Mouse (Mus musculus): ENCODE measurements around the gene Smcr8.
"Not testable (repeated sequence)": the region's sequence is repeated elsewhere in the genome, so short reads cannot be mapped to it uniquely, and the experiment has no call there.

The Smcr8 gene

DNA sequence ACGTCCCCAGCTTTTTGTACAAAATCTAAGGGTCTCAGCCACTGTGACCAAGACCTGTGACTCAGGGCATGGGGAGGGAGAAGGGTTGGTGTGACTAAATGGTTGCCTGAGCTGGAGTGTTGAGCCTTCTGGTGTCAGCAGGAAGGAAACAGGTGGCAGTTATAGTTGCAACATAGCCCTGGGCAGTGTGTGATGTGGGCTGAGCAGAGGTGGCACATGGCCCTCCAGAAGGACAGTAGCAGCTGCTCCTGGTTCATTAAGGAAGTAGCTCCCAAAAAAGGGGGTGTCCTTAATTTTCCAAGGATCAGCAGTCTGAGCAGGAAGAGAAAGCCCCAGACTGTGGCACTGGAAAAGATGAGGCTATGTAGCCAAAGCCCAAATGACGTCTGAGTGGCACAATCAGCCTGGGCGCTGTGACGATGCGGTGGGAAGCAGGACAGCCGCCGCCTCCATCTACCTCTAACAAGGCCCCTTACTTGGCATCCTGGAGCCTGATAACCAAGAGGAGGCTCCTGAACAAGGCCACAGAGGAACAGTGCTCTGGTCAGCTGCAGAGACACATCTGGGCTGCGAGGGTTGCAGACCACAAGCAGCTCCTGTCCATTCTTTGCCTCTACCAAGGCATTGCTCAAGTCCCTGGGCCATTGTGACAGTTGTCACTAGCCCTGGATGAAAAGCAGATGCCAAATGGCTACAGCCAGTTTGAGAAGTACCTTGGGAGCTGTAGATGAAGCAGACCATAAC, 7.0 kb downstream of the Smcr8 start:
- no peak for DNase-seq (ENCODE audit: low spot score in 2 of 2)

DNA sequence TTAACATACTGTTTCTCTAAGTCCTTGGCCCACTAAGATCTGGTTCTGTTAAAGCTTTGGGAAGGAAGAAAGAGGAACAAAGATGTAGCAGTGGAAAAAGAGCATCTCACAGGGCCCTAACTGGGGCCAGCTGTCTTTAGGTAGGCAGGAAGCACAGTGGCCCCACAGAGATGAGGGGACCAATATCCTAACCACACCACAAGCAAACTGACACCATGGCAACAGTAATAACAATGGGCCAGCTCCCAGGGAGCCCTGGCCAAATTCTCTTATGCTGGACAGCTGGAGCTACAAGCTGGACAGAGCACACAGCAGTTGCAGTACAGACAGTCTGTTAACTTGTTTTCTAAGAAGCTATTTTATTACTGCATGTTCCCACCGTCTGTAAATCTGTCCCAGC, 10.3 kb downstream of the Smcr8 start:
- no peak for DNase-seq (ENCODE audit: low spot score in 2 of 2)

DNA sequence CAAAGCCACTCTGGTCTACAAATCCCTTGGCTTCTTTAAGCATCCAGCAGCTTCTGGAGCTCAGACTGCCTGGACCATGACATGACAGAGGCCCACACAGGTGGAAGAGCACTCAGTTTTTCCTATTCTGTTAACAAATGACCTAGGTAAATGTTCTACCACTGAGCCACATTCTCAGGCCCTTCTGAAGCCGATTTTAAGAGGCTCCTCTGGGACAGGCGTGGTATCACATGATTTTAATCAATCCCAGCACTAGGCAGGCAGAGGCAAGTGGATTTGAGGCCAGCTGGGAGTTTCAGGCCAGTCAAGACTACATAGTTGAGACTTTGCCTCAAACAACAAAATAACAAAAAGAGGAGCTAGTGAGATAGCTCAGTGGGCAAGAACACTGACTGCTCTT, 13.1 kb downstream of the Smcr8 start:
- no peak for DNase-seq (ENCODE audit: low spot score in 2 of 2)

DNA sequence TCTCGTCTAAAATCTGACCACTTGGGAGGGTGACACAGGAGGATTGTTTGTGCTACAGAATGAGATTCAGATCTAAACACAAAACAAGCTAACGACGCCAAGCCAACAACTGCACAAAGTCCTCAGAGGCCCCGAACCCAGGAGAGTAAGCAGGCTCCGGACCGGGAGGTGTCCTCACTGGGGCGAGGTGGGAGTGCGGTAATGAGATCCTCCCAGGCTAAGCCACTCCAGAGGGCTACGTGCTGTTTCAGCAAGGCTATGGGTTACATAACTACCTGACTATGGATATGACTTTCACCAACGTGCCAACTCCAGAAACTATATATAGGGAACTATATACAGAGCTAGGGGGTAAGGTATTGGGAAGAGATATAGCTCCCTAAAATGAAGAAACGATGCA, 19.0 kb downstream of the Smcr8 start:
- DNase-seq (ENCODE audit: low spot score in 2 of 2) = no peak

DNA sequence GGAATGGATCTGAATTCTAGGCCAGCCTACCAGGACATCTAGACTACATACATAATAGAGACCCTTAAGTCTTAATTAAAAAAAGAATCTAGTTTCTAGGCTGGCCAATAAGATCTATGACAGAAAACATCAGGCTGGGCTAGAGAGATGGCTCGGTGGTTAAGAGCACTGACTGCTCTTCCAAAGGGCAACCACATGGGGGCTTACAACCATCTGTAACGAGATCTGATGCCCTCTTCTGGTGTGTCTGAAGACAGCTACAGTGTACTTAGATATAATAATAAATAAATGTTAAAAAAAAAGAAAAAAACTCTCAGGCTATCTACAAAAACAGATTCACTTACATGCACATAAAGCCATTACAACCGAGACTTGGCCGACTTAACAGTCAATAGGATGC, 22.7 kb downstream of the Smcr8 start:
- DNase-seq (ENCODE audit: low spot score in 2 of 2) = no peak

DNA sequence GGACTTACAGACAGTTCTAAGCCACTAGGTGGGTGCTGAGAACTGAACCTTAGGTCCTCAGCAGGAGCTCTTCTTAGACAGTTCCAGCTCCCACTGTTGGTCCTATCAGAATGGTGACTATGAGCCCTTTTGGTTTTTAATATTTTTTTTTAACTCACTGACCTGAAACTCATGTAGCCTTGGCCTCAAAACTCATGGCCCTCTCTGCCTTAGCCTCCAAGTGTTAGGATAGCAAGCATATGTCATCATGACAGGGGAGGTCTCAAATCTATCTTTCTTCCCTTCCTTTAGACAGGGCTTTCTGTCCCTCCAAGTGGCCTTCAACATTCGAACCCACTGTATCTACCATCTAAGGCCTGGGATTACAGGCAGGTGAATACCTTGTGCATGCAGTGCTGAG, 23.6 kb downstream of the Smcr8 start:
- DNase-seq (ENCODE audit: low spot score in 2 of 2) = no peak

DNA sequence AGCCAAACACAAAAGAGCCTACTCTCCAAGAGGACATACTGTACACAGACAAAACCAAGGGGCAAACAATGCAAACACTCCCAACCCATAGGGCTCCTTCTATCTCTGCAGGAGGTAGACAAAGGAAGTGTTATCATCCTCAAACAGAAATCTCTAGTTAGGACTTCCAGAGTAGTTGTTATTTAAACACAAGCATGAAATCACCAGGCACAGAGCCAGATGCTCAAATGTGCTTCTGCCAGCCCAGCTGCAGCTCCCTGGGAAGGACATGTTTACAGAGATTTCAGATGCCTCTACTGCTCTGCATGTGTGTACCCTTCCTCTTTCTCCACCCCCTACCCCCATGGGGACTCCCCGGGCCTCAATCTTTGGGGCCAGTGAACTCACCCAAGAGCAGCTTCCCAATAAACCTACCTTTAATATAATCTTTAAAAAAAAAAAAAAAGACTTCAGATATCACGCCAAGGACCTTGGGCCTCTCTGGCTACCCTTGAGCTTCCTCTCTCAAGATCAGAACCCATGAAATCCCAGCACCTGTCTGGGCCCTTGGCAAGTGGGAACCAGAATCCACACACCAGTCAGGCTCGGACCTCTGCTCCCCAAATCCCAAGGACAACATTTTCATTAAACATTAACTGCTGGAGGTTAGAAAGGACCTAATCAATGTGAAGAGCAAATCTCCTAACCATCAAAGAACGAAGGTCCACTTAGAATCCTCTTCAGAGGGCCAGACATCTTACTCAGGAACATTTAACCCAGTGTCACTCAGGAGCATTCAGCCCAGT, 31.2 kb downstream of the Smcr8 start:
- DNase-seq (ENCODE audit: low spot score in 2 of 2) = no peak

DNA sequence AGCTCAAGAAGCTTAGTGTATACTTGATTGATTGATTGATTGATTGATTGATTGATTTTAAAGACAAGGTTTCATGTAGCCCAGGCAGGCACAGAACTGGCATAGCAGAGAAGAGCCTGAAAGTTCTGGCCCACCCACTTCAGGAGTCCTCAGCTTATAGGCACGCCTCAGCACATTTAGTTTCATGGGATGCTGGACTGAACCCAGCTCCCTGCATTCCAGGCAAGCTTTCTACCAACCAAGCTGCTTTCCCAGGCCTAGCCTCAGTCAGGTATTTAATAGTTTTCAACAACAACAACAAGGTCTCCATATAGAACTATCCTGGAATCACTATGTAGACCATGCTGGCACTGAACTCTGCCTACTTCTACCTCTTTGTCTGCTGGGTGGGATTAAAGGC, 32.2 kb downstream of the Smcr8 start:
- DNase-seq (ENCODE audit: low spot score in 2 of 2) = no peak

DNA sequence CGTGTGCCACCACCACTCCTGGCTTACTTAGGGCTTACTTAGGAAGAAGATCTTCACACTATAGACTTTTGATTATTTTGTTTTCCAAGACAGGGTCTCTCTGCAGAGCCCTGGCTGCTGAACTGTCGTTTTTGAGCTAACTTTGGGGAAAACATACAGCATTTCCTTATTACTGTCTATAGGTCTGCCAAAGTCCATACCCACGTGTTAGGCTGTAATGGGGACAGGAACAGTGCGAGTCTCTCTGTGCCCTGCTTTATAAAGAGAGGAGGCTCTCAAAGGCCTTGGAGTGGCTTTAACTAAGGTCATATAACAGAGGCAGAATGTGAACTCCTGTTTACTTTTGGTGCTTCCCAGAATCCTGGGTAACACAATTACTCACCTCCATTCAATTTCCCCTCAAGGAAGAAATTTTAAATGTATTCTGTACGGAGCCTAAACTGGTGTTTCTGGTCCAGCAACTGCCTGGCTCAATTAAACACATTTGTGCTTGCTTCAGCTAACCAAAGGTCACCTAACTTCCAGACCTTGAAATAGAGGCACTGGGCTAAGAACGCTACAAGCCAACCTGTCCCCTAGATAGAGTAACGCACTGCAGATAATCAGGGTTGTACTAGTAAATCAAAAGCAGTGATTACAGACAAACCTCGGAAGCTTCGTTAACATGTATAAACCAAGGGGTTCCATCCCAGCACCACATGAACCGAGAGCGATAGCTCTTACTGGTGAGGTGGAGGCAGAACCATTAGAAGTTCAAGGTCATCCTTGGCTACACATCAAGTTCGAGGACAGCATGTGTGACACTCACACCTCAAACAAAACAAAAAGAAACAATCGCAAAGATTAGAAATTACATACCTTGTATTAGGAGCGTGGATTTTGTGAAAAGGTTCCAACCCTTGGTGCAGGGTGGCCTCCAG, 33.0 kb downstream of the Smcr8 start:
- DNase-seq (ENCODE audit: low spot score in 2 of 2) = no peak

DNA sequence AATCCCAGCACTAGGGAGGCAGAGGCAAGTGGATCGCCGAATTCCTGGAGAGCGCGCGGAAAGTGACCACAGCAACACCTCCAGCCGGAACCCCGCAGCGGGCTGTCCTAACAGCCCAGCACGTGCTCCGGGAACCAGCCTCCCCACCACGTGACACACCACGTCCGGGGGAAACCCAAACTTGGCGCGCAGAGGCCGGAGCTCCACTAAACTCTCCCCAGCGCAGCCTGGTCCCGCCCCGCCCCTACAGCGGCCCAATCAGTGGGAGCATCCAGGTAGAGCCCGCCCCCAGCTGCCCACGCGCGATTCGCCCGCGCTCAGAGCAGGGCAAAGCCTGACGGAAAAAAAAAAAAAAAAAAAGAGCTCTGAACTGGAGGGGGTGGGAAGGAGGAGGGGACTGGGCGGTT, 33.7 kb downstream of the Smcr8 start:
- DNase-seq (ENCODE audit: low spot score in 2 of 2) = peak; percentile 86 to 87

DNA sequence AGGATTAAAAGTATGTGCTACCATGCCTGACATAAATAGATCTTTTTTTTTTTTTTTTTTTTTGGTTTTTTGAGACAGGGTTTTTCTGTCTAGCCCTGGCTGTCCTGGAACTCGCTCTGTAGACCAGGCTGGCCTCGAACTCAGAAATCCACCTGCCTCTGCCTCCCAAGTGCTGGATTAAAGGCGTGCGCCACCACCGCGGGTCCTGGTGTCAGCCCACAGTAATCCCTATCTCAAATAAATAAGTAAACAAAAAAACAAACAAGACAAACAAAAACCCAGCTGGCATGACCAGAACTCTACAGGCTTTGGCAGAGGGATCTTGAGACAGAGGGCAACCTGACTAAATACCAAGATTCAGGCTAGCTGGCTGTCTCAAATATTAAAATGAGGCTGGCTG, 34.3 kb downstream of the Smcr8 start, which contains the start of gene Shmt1:
Gene Shmt1 (minus strand): TSS at position 101 of the 400 bp plus-strand sequence.
- DNase-seq (ENCODE audit: low spot score in 2 of 2) = not testable (repeated sequence)

DNA sequence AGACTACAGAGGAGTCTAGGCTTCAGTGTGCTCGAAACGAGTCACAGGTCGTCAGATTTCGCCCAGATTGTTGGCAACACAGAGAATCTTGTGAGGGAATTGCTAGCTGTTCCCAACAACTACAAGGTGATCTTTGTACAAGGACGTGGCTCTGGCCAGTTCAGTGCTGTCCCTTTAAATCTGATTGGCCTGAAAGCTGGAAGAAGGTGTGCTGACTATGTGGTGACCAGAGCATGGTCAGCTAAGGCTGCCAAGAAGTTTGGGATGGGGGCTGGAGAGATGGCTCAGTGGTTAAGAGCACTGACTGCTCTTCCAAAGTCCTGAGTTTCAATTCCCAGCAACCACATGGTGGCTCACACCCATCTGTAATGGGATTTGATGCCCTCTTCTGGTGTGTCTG, 39.1 kb downstream of the Smcr8 start:
- DNase-seq (ENCODE audit: low spot score in 2 of 2) = no peak

DNA sequence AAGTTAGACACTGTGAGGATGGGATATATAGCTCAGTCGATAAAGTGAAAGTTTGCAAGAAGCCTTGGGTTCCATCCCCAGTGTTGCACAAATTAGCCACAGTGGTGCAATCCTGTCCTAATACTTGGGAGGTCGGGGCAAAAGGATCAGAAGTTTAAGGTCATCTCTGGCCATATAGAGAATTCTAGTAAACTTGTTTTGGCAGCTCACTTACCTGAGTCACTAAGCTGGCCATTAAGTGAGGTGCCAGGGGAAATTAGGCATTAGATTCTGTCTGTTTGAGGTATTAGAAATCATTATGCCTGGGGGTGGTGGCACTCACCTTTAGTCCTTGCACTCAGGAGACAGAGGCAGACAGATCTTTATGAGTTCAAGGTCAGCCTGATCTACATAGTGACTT, 46.4 kb downstream of the Smcr8 start:
- no peak for DNase-seq (ENCODE audit: low spot score in 2 of 2)

DNA sequence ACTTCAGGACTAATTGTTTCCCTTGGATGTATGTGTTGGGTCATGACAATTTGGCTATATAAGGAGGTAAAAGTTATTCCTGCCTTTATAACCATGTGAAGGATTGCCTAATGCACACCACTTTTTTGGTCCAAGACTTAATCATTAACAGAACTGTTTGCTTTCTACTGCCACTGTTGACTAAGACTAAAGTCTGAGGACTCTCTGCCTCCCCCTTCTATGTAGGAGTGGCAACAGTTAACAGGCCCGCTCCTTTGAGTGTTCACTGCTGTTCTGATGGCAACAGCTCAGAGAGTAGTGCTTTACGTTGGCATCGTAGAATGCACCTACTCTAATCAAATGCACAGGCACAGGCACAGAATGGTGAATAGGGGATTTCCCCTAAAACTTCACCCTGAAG, 47.9 kb downstream of the Smcr8 start:
- no peak for DNase-seq (ENCODE audit: low spot score in 2 of 2)

DNA sequence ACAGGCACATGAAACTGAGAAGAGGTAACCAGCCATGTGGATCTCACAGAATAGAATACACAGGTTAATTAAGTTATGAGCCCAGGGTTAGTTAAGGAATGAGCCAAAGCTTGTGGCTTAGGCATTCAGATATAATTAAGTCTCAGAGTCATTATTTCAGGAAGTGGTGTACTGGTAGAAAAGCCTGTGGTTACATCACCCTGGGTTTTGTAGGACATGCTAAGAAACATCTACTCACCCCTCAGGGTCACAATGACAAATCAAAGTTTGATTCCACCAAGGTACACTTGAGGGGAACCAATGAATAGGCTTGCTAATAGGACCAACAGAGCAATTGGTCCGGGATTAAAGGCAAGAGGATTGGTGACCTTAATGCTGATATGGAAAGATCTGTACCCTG, 49.4 kb downstream of the Smcr8 start:
- no peak for DNase-seq (ENCODE audit: low spot score in 2 of 2)

DNA sequence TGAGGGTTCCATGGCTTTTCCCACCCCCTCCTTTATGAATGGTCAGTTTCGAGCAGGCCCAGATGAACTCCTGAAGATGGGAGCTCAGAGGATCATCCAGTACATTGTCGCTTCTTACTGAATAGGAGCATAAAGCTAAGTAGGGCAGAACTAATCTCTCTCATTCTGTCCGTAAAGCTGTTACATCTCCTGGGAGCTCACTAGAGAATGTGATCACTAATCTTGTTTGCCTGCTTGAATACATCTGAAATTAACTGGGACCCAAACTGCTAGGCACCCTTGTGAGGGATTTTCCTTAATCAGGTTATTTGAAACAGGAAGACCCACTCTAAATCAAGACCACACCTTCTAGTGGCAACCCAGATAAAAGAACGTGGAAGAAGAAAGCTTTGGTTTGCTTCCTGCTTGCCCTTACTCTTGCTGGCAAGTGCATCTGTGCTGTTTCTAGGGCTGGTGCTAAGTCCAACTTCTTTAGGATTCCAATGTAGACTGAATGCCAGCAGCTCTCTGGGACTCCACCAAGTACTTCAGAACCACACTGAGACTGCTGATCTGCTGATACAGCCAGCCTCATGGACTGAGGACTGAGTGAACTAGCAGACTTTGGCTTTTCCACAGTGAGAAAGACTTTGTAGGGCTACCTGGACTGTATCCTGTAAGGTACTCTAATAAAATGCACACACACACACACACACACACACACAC, 50.1 kb downstream of the Smcr8 start:
- DNase-seq (ENCODE audit: low spot score in 2 of 2) = no peak

DNA sequence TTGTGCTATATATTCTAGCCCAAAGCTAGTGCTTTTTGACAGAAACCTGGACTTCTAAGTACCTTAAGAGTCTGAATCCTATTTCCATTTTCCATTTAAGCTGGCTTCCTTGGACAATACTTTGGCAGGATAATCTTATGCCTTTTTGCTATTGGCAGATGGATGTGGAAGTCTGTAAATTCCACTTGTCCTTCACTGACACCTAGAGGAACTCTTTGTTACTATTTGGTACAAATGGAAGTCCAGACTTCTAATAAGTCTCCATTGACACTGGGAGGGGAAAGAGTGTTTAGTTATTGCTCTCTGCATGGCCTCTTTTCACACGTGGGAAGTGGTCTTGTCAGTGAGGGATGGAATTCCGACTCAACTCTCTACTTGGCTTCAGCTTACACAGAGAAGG, 51.6 kb downstream of the Smcr8 start:
- DNase-seq (ENCODE audit: low spot score in 2 of 2) = no peak

DNA sequence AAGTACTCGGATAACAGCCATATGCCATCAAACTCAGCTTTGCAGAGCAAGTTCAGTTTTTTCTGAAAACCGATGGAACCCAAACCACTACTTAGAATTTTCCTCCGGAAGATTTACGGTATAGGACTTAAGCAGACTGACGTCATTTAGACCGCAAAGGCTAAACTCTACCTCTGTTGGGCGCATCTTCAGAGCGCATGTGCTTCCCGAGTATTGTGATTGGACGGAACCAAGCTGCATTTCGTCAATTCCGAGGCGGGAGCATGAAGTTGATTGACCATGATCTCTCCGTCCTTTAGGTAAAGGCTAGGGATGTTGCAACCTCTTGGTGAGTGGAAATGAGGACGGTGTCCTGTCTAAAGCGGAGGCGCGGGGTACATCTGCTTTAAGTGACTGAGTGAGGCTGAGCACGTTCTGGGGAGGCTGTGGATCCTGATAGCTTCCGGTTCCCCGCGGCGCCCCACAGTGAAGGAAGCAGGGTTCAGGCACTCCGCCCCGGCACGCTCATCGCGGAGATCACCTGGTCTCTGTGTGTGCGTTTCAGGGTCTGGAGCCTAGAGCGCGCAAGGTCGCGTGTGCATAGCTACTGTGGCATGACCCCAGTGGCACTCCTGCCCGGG, 53.2 kb downstream of the Smcr8 start, which contains the start of gene Dhrs7b:
Gene Dhrs7b (plus strand): TSS at position 199 of the 620 bp plus-strand sequence.
- DNase-seq (ENCODE audit: low spot score in 2 of 2) = peak; percentile 83 to 86

DNA sequence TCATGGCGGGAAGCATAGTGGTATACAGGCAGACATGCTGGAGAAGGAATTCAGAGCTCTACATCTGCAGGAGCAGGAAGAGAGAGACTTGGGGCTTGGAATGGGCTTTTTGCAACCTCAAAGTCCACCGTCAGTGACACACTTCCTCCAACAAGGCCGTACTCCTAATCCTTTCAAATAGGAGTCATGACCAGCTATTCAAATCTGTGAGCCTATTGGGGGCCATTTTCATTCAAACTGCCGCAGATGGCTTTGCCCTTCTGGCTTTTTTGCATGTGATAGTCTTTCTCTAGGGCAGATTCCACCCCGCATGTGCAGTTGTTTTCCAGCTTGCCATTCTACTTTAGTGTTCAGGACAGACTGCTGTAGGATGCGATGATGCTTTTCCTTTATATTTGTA, 59.6 kb downstream of the Smcr8 start:
- DNase-seq (ENCODE audit: low spot score in 2 of 2) = no peak

Data from frontal cortex, postnatal 10 days (tissue).